Mouse (Mus musculus): ENCODE results near the gene Spry1. TPM values are rescaled to one million over a fixed set of nuclear protein-coding genes. Genes with fewer than 3 reads are reported as not detected.
"Not testable (repeated sequence)": the region's sequence is repeated elsewhere in the genome, so short reads cannot be mapped to it uniquely, and the experiment has no call there.

Spry1 gene
- 24.9 and 31.9 TPM in 2 replicates for total RNA-seq (2014; rRNA removed)
- 5.9 TPM in 2 replicates for polyA plus RNA-seq (2015; fragmentation: Nextera tagmentation; extraction: Ambion mirVana)

DNA sequence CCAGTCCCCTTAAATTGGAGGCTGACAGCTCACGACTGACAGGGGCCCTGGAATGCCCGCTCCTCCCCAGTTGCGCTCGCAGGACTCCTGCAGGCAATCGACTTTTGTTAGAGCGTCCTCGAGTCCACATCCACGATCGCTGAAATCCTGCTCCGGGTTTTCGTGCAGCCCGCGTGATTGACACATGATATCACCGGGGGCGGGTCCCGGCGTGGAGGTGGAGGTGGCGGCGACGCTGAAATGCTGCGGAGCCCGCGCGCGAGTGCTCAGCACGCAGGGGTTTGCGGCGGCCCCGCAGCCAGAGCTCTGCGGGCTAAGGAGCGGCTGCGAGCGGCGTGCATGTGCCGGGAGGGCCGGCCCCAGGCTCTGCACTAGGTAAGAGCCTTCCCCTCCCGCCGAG is at the start of gene Spry1:
TSS of gene Spry1 (plus strand) at position 258 of the 400 bp plus-strand sequence.
- ATAC-seq (ENCODE audit: low FRiP score) (peak; percentile 90), DNase-seq (ENCODE audit: low spot score) (peak; percentile 95)
- peak within 1 kb of the TSS; percentile 85 for H3K27ac ChIP-seq (ENCODE audit: low read depth, low read length)
- H3K27me3 ChIP-seq (ENCODE audit: insufficient read depth, low read length), result 0 out of 2 replicates have a peak, but pooled peaks cover 3% of the 10 kb centered on the region
- H3K4me2 ChIP-seq (ENCODE audit: low read depth, low read length, poor library complexity, severe bottlenecking), result peak within 1 kb of the TSS; percentile 65
- peak; percentile 25; the same call in 1 of the 2 replicates for TF ChIP-seq CTCF (IDR thresholded peaks at IDR 0.05)
- peak within 1 kb of the TSS; percentile 90 for H3K4me3 ChIP-seq (ENCODE audit: low read depth, low read length)
- H3K9me3 ChIP-seq (ENCODE audit: low read length), result no peaks in the 10 kb centered on the region
- peak within 1 kb of the TSS; percentile 86 for H3K9ac ChIP-seq (replicated peaks; ENCODE audit: low read length, poor library complexity, severe bottlenecking)
- H3K4me1 ChIP-seq (ENCODE audit: insufficient read depth, low read length), result peaks cover 3% of the 10 kb centered on the region; the same call in 1 of the 2 replicates
- 0 out of 2 replicates have a peak, but pooled peaks cover 7% of the 10 kb centered on the region for H3K36me3 ChIP-seq (ENCODE audit: insufficient read depth, low read length)
- under 1% methylated on average over 38 of the region's 38 CpGs for WGBS

DNA sequence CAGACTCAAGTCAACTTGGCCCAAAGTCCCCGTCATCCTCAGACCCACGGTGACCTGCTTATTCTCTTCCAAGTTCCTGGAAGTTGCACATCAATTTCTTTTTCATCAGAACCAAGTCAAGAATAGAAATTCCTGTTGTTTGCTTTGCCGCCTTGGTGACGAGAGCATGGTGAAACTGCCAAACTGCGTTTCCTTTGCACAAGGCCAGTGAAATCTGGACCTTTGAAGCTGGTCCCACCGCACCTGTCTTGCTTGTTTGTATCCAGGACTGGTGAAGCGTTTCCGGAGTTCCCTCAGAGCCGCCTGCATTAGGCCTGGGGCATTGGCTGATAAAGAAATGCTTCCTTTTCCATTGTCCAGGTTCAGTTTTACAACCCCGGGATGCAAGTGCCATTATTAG is 44.0 kb upstream of the Spry1 start:
- Histone ChIP-seq H3K27me3 (ENCODE audit: insufficient read depth, low read length) (no peaks in the 10 kb centered on the region), H3K4me1 (ENCODE audit: insufficient read depth, low read length) (no peaks in the 10 kb centered on the region), H3K4me3 (ENCODE audit: low read depth, low read length) (no peak overlapping the region), H3K9ac (replicated peaks; ENCODE audit: low read length, poor library complexity, severe bottlenecking) (no peak overlapping the region), H3K4me2 (ENCODE audit: low read depth, low read length, poor library complexity, severe bottlenecking) (no peak overlapping the region), H3K9me3 (ENCODE audit: low read length) (no peaks in the 10 kb centered on the region), H3K36me3 (ENCODE audit: insufficient read depth, low read length) (no peaks in the 10 kb centered on the region), H3K27ac (ENCODE audit: low read depth, low read length) (no peak overlapping the region)
- no peak for TF ChIP-seq CTCF (IDR thresholded peaks at IDR 0.05)
- no peak for ATAC-seq (ENCODE audit: low FRiP score)
- DNase-seq (ENCODE audit: low spot score), result no peak
- WGBS, result 64% methylated on average over 10 of the region's 10 CpGs

DNA sequence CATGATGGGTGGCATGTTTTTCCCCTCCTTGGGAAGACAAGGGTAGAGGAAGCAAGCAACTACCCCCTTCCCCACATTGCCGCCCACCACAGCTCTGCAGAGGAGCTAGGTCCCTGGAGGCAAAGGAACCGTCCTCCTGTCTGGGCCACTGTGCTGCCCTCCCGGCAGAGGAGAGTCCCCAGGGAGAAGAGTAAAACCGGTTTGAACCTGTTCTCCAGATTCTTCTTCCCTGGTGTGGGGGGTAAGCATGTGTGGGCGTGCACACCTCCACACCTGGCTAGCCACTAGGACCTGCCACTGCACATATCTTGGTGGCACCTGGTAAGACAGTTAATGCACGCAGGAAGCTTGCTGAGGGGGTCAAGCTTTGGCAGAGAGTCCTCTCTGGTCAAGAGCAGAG is 43.2 kb upstream of the Spry1 start:
- Histone ChIP-seq H3K9ac (replicated peaks; ENCODE audit: low read length, poor library complexity, severe bottlenecking) (no peak overlapping the region), H3K4me3 (ENCODE audit: low read depth, low read length) (no peak overlapping the region), H3K4me1 (ENCODE audit: insufficient read depth, low read length) (no peaks in the 10 kb centered on the region), H3K36me3 (ENCODE audit: insufficient read depth, low read length) (no peaks in the 10 kb centered on the region), H3K27me3 (ENCODE audit: insufficient read depth, low read length) (no peaks in the 10 kb centered on the region), H3K9me3 (ENCODE audit: low read length) (no peaks in the 10 kb centered on the region), H3K4me2 (ENCODE audit: low read depth, low read length, poor library complexity, severe bottlenecking) (no peak overlapping the region), H3K27ac (ENCODE audit: low read depth, low read length) (no peak overlapping the region)
- no peak for TF ChIP-seq CTCF (IDR thresholded peaks at IDR 0.05)
- 74% methylated on average over 6 of the region's 6 CpGs for WGBS
- DNase-seq (ENCODE audit: low spot score), result no peak
- no peak for ATAC-seq (ENCODE audit: low FRiP score)

DNA sequence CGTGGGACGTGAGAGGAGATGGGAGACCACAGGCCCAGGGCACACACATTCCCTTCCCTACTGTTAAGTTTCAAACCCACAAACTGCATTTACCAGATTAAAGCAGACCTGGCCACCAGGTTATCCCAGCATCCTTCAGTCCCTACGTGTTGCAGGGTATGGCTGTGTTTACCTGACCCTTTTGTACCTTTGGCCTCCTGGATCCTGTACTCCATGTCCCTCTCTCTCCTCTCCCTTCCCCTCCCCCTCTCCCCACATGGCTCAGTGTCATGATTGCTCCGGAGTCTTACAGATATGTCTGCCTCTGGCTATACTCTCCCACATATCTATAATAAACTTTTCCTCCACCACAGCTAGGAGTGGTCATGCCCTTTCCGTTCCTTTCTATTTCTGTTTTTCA is 42.5 kb upstream of the Spry1 start:
- H3K9me3 ChIP-seq (ENCODE audit: low read length), result no peaks in the 10 kb centered on the region
- no peaks in the 10 kb centered on the region for H3K27me3 ChIP-seq (ENCODE audit: insufficient read depth, low read length)
- WGBS, result 77% methylated on average over 5 of the region's 5 CpGs
- no peak overlapping the region for H3K27ac ChIP-seq (ENCODE audit: low read depth, low read length)
- no peaks in the 10 kb centered on the region for H3K36me3 ChIP-seq (ENCODE audit: insufficient read depth, low read length)
- H3K4me3 ChIP-seq (ENCODE audit: low read depth, low read length), result no peak overlapping the region
- no peak for ATAC-seq (ENCODE audit: low FRiP score)
- DNase-seq (ENCODE audit: low spot score), result no peak
- H3K9ac ChIP-seq (replicated peaks; ENCODE audit: low read length, poor library complexity, severe bottlenecking), result no peak overlapping the region
- TF ChIP-seq CTCF (IDR thresholded peaks at IDR 0.05), result no peak
- H3K4me1 ChIP-seq (ENCODE audit: insufficient read depth, low read length), result no peaks in the 10 kb centered on the region
- no peak overlapping the region for H3K4me2 ChIP-seq (ENCODE audit: low read depth, low read length, poor library complexity, severe bottlenecking)

- not testable (repeated sequence) for H3K4me2 ChIP-seq (ENCODE audit: low read depth, low read length, poor library complexity, severe bottlenecking); H3K9me3 ChIP-seq (ENCODE audit: low read length); ATAC-seq (ENCODE audit: low FRiP score); H3K9ac ChIP-seq (replicated peaks; ENCODE audit: low read length, poor library complexity, severe bottlenecking); H3K27ac ChIP-seq (ENCODE audit: low read depth, low read length); H3K36me3 ChIP-seq (ENCODE audit: insufficient read depth, low read length); H3K4me3 ChIP-seq (ENCODE audit: low read depth, low read length); H3K27me3 ChIP-seq (ENCODE audit: insufficient read depth, low read length); DNase-seq (ENCODE audit: low spot score); H3K4me1 ChIP-seq (ENCODE audit: insufficient read depth, low read length)
- 96% methylated on average over 14 of the region's 14 CpGs for WGBS
These were observed 40.1 kb upstream of the Spry1 start for GRCm38 (mm10) chr3:37599641-37600040.

DNA sequence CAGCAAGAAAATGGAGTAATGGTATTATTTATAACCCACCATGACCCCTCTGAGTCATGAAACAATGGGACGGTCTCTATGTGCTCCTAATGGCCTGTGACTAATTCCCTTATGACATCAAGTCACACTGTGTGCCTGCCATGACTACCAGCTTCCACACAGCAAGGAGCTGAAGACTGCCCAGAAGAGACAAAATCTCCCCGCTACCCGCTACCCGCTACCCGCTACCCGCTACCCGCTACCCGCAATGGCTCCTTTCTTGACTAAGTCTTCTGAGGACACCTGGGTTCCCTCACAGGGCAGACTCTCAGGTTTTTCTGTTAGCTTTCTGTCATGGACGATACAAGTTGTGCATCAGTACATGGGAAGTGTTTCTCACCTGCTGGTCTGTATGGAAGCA is 37.4 kb upstream of the Spry1 start:
- ATAC-seq (ENCODE audit: low FRiP score), result no peak
- 96% methylated on average over 9 of the region's 9 CpGs for WGBS
- H3K36me3 ChIP-seq (ENCODE audit: insufficient read depth, low read length), result no peaks in the 10 kb centered on the region
- no peak overlapping the region for H3K27ac ChIP-seq (ENCODE audit: low read depth, low read length)
- TF ChIP-seq CTCF (IDR thresholded peaks at IDR 0.05), result no peak
- no peak overlapping the region for H3K4me2 ChIP-seq (ENCODE audit: low read depth, low read length, poor library complexity, severe bottlenecking)
- peaks cover 5% of the 10 kb centered on the region; the same call in 1 of the 2 replicates for H3K4me1 ChIP-seq (ENCODE audit: insufficient read depth, low read length)
- no peak for DNase-seq (ENCODE audit: low spot score)
- H3K9me3 ChIP-seq (ENCODE audit: low read length), result no peaks in the 10 kb centered on the region
- H3K9ac ChIP-seq (replicated peaks; ENCODE audit: low read length, poor library complexity, severe bottlenecking), result no peak overlapping the region
- H3K4me3 ChIP-seq (ENCODE audit: low read depth, low read length), result no peak overlapping the region
- no peaks in the 10 kb centered on the region for H3K27me3 ChIP-seq (ENCODE audit: insufficient read depth, low read length)
